Mouse (Mus musculus): ENCODE results near the gene Tmem190. TPM values are rescaled to one million over a fixed set of nuclear protein-coding genes. Genes with fewer than 3 reads are reported as not detected.
A peak's percentile ranks its signal among the peaks of the same experiment; 100 is the strongest.

The Tmem190 gene
- total and polyA plus RNA-seq, 3 experiments = not detected

DNA sequence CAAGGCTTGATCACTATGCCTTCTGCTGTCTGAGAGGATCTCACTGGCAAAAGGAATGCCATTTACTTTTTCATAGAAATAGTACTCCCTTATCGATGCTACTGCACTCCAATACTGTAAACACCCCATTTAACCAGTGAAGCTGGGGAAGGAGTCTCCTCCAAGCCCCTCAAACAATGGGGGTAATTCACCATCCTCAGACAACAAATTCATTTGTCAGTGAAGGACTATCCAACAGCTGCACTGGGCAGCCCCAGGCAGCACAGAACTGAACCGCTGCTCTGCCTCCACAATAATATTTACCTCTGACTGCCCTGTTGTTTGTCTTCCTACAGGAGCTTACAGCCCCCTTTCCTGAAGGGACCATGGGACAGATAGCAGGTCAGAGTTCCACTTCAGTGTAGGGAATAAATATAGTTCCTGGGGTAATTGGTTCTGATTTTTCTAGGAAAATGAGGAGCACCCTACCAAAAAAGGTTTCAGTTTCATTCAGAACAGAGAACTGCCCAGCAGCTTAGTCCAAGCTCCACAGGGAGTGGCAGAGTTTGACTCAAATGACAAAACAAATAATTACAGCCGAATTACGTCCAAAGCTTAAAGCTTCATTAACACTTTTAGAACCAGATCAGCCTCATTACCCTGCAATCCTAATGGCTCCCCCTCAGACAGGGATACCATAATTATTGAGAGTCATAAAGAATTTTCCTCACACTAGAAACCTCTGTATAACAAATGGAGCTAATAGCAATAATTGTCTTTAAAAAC is 17.6 kb upstream of the Tmem190 start:
- Histone ChIP-seq H3K79me2 (replicated peaks; ENCODE audit: control insufficient read depth, extremely low read depth, insufficient read depth, poor library complexity, severe bottlenecking) (no peaks in the 10 kb centered on the region), H3K4me3 (replicated peaks in 1 of 3; ENCODE audit: low read depth in 2 of 3, low read length in 2 of 3, poor library complexity in 1 of 3) (no peak overlapping the region), H3K36me3 (replicated peaks in 1 of 2; ENCODE audit: control insufficient read depth in 1 of 2, insufficient read depth in 1 of 2, low read length in 1 of 2) (no peaks in the 10 kb centered on the region), H3K9me3 (replicated peaks; ENCODE audit: low read length) (no peaks in the 10 kb centered on the region), H3K4me1 (ENCODE audit: control insufficient read depth in 1 of 2, insufficient read depth in 2 of 2) (peaks cover 0 to 3% of the 10 kb centered on the region in 2 experiments; a peak in 1 of 4 replicates), H3K27ac (ENCODE audit: insufficient read depth, low read depth) (no peak overlapping the region), H3K27me3 (replicated peaks) (peaks cover 6% of the 10 kb centered on the region), H3K9ac (ENCODE audit: insufficient read depth, low read depth) (no peak overlapping the region), H3K4me2 (ENCODE audit: insufficient read depth, low read depth, poor library complexity, severe bottlenecking) (peak overlapping the region; percentile 62; the same call in 1 of the 2 replicates)
- dilution Hi-C loops (cut with MboI; ENCODE audit: extremely low pct_ligation_motif_present, extremely low pct_unique_long_range_greater_than_20kb, low sequenced_read_pairs) = no loop called here
- TF ChIP-seq MYC (IDR thresholded peaks at IDR 0.05; ENCODE audit: low read depth, low read length) (no peak), TCF12 (IDR thresholded peaks at IDR 0.05; ENCODE audit: low read depth, low read length) (no peak), HCFC1 (IDR thresholded peaks at IDR 0.05; ENCODE audit: low read depth, low read length) (no peak), PAX5 (IDR thresholded peaks at IDR 0.05; ENCODE audit: low read length) (no peak), RCOR1 (conservative IDR thresholded peaks at IDR 0.05; ENCODE audit: low read depth, low read length) (no peak), USF2 (conservative IDR thresholded peaks at IDR 0.05; ENCODE audit: low read depth, low read length) (no peak), ZC3H11A (IDR thresholded peaks at IDR 0.05; ENCODE audit: low read depth, low read length) (no peak), RAD21 (IDR thresholded peaks at IDR 0.05; ENCODE audit: low read depth, low read length) (no peak), ZKSCAN1 (IDR thresholded peaks at IDR 0.05; ENCODE audit: borderline replicate concordance, low read depth, low read length) (no peak), ZMIZ1 (IDR thresholded peaks at IDR 0.05; ENCODE audit: low read depth, low read length) (no peak), ELF1 (IDR thresholded peaks at IDR 0.05; ENCODE audit: low read depth, low read length) (no peak), CHD1 (IDR thresholded peaks at IDR 0.05; ENCODE audit: low read depth, low read length) (no peak), POLR2A (IDR thresholded peaks at IDR 0.05; ENCODE audit: low read depth, low read length) (no peak), NRF1 (IDR thresholded peaks at IDR 0.05; ENCODE audit: low read depth, low read length) (no peak), ETS1 (conservative IDR thresholded peaks at IDR 0.05; ENCODE audit: low read depth, low read length) (no peak), BHLHE40 (IDR thresholded peaks at IDR 0.05; ENCODE audit: low read depth, low read length) (no peak)
- in situ Hi-C loops (cut with MboI; ENCODE audit: low pct_ligation_motif_present, low pct_unique_long_range_greater_than_20kb, low sequenced_read_pairs) = no loop called here
- DNase-seq (ENCODE audit: extremely low read depth) = no peak

DNA sequence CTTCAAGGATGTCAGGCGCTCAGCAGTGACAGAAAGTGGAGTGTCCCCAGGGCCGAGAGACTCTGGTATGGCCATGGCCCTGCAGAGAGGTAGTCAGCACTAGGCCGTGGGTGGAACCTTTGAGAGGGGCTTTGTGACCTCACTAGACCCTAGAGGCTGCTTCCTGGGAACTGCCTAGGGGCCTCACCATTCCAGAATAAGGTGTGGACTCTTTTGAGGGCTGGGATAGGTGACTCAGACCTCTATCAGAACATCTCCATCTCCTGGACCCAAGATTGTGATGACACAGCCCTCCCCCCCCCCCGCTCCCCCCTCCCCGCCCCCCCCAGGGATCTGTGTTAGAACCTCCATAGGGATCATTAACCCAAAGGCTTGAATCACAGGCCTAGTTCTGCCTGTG is 11.5 kb upstream of the Tmem190 start, which contains the start of gene Fam71e2:
Fam71e2 (minus strand) TSS at position 101 of the 400 bp plus-strand sequence.
- Histone ChIP-seq H3K4me2 (ENCODE audit: insufficient read depth, low read depth, poor library complexity, severe bottlenecking) (no peak within 1 kb of the TSS), H3K27ac (ENCODE audit: insufficient read depth, low read depth) (no peak within 1 kb of the TSS), H3K36me3 (replicated peaks in 1 of 2; ENCODE audit: control insufficient read depth in 1 of 2, insufficient read depth in 1 of 2, low read length in 1 of 2) (no peaks in the 10 kb centered on the region), H3K4me1 (ENCODE audit: control insufficient read depth in 1 of 2, insufficient read depth in 2 of 2) (no peaks in the 10 kb centered on the region; a peak in 1 of 4 replicates), H3K27me3 (replicated peaks) (peaks cover 13% of the 10 kb centered on the region), H3K79me2 (replicated peaks; ENCODE audit: control insufficient read depth, extremely low read depth, insufficient read depth, poor library complexity, severe bottlenecking) (no peaks in the 10 kb centered on the region), H3K9ac (ENCODE audit: insufficient read depth, low read depth) (no peak within 1 kb of the TSS), H3K4me3 (replicated peaks in 1 of 3; ENCODE audit: low read depth in 2 of 3, low read length in 2 of 3, poor library complexity in 1 of 3) (no peak within 1 kb of the TSS), H3K9me3 (replicated peaks; ENCODE audit: low read length) (no peaks in the 10 kb centered on the region)
- dilution Hi-C loops (cut with MboI; ENCODE audit: extremely low pct_ligation_motif_present, extremely low pct_unique_long_range_greater_than_20kb, low sequenced_read_pairs) = no loop called here
- no peak for TF ChIP-seq USF1 (IDR thresholded peaks at IDR 0.05; ENCODE audit: low read depth, low read length)
- no peak for TF ChIP-seq ETS1 (conservative IDR thresholded peaks at IDR 0.05; ENCODE audit: low read depth, low read length)
- TF ChIP-seq SIN3A (IDR thresholded peaks at IDR 0.05; ENCODE audit: low read length) = no peak
- no peak for TF ChIP-seq JUND (conservative IDR thresholded peaks at IDR 0.05; ENCODE audit: low read depth, low read length)
- TF ChIP-seq RCOR1 (conservative IDR thresholded peaks at IDR 0.05; ENCODE audit: low read depth, low read length) = no peak
- no peak for TF ChIP-seq GABPA (IDR thresholded peaks at IDR 0.05; ENCODE audit: insufficient replicate concordance, low read depth, low read length)
- TF ChIP-seq ZMIZ1 (IDR thresholded peaks at IDR 0.05; ENCODE audit: low read depth, low read length) = no peak
- no peak for TF ChIP-seq UBTF (IDR thresholded peaks at IDR 0.05; ENCODE audit: low read depth, low read length)
- TF ChIP-seq TBP (conservative IDR thresholded peaks at IDR 0.05; ENCODE audit: low read depth, low read length) = no peak
- no peak for TF ChIP-seq KAT2A (IDR thresholded peaks at IDR 0.05; ENCODE audit: insufficient replicate concordance, low read length)
- no peak for TF ChIP-seq CHD1 (IDR thresholded peaks at IDR 0.05; ENCODE audit: low read depth, low read length)
- no peak for TF ChIP-seq POLR2A (IDR thresholded peaks at IDR 0.05; ENCODE audit: low read depth, low read length)
- TF ChIP-seq SMC3 (IDR thresholded peaks at IDR 0.05; ENCODE audit: low read depth, low read length) = no peak
- no peak for DNase-seq (ENCODE audit: extremely low read depth)
- in situ Hi-C loops (cut with MboI; ENCODE audit: low pct_ligation_motif_present, low pct_unique_long_range_greater_than_20kb, low sequenced_read_pairs) = no loop called here

Data from CH12.LX (cell line).